Comparison of ENCODE assay signal across 8 mouse cellular contexts in the genomic region with DNA sequence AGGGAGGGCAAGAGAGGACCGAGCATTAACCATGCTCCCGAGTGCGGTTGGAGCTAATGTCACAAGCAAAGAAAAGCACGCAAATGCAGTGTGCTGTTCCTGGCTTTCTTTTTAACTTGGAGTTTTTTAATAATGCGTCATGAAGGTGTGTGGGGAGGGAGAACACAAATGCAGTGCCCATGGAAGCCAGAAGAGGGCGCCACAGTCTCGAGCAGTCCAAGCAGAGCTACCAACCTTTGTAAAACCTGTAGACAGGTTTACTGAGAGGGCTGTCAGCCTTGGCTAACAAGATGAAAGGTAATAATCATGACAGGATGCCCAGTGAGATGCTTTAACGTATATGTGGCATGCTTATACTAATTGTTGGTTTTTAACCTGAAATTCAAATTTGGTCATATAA. TPM values are rescaled to one million over a fixed set of nuclear protein-coding genes. Genes with fewer than 3 reads are reported as not detected.
DNase-seq lines count a peak whose midpoint lies in the region; ATAC-seq lines count a peak whose summit lies in the region.

No protein-coding gene starts in this region.

- intact Hi-C loops in heart, postnatal 14 days (cut with DNase I) = loop anchor here (2.0 to 10.0 kb wide), 6 partner anchors 69 to 792 kb away; a partner anchor contains a TSS

- no peaks in the 10 kb centered on the region for H3K27me3 ChIP-seq in embryonic facial prominence, embryonic 11.5 days (ENCODE audit: control insufficient read depth, insufficient read depth, low read length)
- no peaks in the 10 kb centered on the region; the same call in 1 of the 2 replicates for H3K27me3 ChIP-seq in lung, embryonic 16.5 days (ENCODE audit: control insufficient read depth, insufficient read depth, low read depth, low read length)

- no peak overlapping the region for H3K27ac ChIP-seq in embryonic facial prominence, embryonic 11.5 days (replicated peaks; ENCODE audit: low read depth, low read length)
- H3K27ac ChIP-seq in lung, embryonic 16.5 days (ENCODE audit: low read length) = no peak overlapping the region

- no peaks in the 10 kb centered on the region for H3K4me1 ChIP-seq in embryonic facial prominence, embryonic 11.5 days (ENCODE audit: control insufficient read depth, insufficient read depth, low read length)
- peaks cover 22% of the 10 kb centered on the region for H3K4me1 ChIP-seq in lung, embryonic 16.5 days (replicated peaks; ENCODE audit: control insufficient read depth, insufficient read depth, low read length)

- peak overlapping the region; percentile 22 for H3K4me2 ChIP-seq in embryonic facial prominence, embryonic 11.5 days (ENCODE audit: low read depth, low read length)
- peak overlapping the region; percentile 3; the same call in 1 of the 2 replicates for H3K4me2 ChIP-seq in lung, embryonic 16.5 days (ENCODE audit: low read depth, low read length)

- H3K9me3 ChIP-seq in embryonic facial prominence, embryonic 11.5 days (replicated peaks; ENCODE audit: control insufficient read depth, low read length) = no peaks in the 10 kb centered on the region
- no peaks in the 10 kb centered on the region for H3K9me3 ChIP-seq in lung, embryonic 16.5 days (ENCODE audit: control insufficient read depth, low read length)

- peak; percentile 74 to 84 for DNase-seq in CD8-positive naive resting alpha-beta T cell, adult 2 months (ENCODE audit: low read depth in 2 of 2, low spot score in 2 of 2)
- DNase-seq in adrenal gland, postnatal 25 days = peak; percentile 76
- DNase-seq in embryonic facial prominence, embryonic 11.5 days (ENCODE audit: low spot score) = peak; percentile 75
- DNase-seq in heart, postnatal 14 days = peak; percentile 71 to 81
- peak; percentile 56 for DNase-seq in layer of hippocampus, adult 9-10 months (ENCODE audit: low spot score)
- DNase-seq in retina, postnatal 1 day = peak; percentile 68
- peak; percentile 80 to 83 for DNase-seq in thymus, postnatal 36 days

- no peak overlapping the region for H3K9ac ChIP-seq in embryonic facial prominence, embryonic 11.5 days (replicated peaks; ENCODE audit: low read length)
- no peak overlapping the region for H3K9ac ChIP-seq in lung, embryonic 16.5 days (ENCODE audit: low read length)

- H3K4me3 ChIP-seq in embryonic facial prominence, embryonic 11.5 days (ENCODE audit: low read depth, low read length) = no peak overlapping the region
- H3K4me3 ChIP-seq in lung, embryonic 16.5 days (ENCODE audit: low read length) = no peak overlapping the region

- ATAC-seq in embryonic facial prominence, embryonic 11.5 days (replicated peaks; ENCODE audit: insufficient number of reproducible peaks, low FRiP score, low TSS enrichment, low read depth) = no peak
- no peak for ATAC-seq in lung, embryonic 16.5 days (ENCODE audit: low read depth)

- no peaks in the 10 kb centered on the region for H3K36me3 ChIP-seq in embryonic facial prominence, embryonic 11.5 days (replicated peaks; ENCODE audit: control insufficient read depth, insufficient read depth, low read depth, low read length)
- H3K36me3 ChIP-seq in lung, embryonic 16.5 days (ENCODE audit: control insufficient read depth, insufficient read depth, low read length) = no peaks in the 10 kb centered on the region

- WGBS in embryonic facial prominence, embryonic 11.5 days = 7% methylated on average over 8 of the region's 8 CpGs
- WGBS in lung, embryonic 16.5 days = 12% methylated on average over 8 of the region's 8 CpGs

RNA-seq across cellular contexts. Expression of a gene that starts 6.6 kb away (rescaled TPM):
- total RNA-seq in adrenal gland, postnatal 25 days (2021) = 0.82 TPM in 1 of 2 replicates, not detected in the other
- polyA plus RNA-seq in embryonic facial prominence, embryonic 11.5 days (2014; fragmentation: Nextera tagmentation; extraction: Ambion mirVana) = 0.31 TPM in 1 of 2 replicates, not detected in the other
- total RNA-seq in heart, postnatal 14 days (2021) = under 1 TPM in 1 of 2 experiments, not detected in 1; 0.19 TPM
- 0.30 and 0.67 TPM in 2 replicates for polyA plus RNA-seq in lung, embryonic 16.5 days (2015; fragmentation: Nextera tagmentation; extraction: Ambion mirVana)

RNA-seq across cellular contexts. Expression of a gene that starts 36.4 kb away (rescaled TPM):
- total RNA-seq in adrenal gland, postnatal 25 days (2021) = 1.8 and 3.1 TPM in 2 replicates
- polyA plus RNA-seq in embryonic facial prominence, embryonic 11.5 days (2014; fragmentation: Nextera tagmentation; extraction: Ambion mirVana) = 24.4 and 26.2 TPM in 2 replicates
- 1 to 10 TPM; 1.6 to 3.4 TPM for total RNA-seq in heart, postnatal 14 days (2021)
- 18.4 and 20.6 TPM in 2 replicates for polyA plus RNA-seq in lung, embryonic 16.5 days (2015; fragmentation: Nextera tagmentation; extraction: Ambion mirVana)

RNA-seq across cellular contexts. Expression of a gene that starts 36.5 kb away (rescaled TPM):
- total RNA-seq in adrenal gland, postnatal 25 days (2021) = 0.67 and 3.7 TPM in 2 replicates
- polyA plus RNA-seq in embryonic facial prominence, embryonic 11.5 days (2014; fragmentation: Nextera tagmentation; extraction: Ambion mirVana) = 12.4 and 15.5 TPM in 2 replicates
- total RNA-seq in heart, postnatal 14 days (2021) = 1 to 10 TPM; 3.5 to 5.9 TPM
- polyA plus RNA-seq in lung, embryonic 16.5 days (2015; fragmentation: Nextera tagmentation; extraction: Ambion mirVana) = 12.3 and 12.5 TPM in 2 replicates
